Mouse (Mus musculus) midbrain, embryonic 14.5 days (tissue): ENCODE data around the gene Ivd. TPM values are rescaled to one million over a fixed set of nuclear protein-coding genes. Genes with fewer than 3 reads are reported as not detected.

ENCODE experiments used
- ATAC-seq: fragments of 200-750 bp; cut with Nextera tagmentation; 2 replicates; pipeline ENCODE4 v1.8.0; 2017; ENCODE audit warnings: moderate number of reproducible peaks, moderate library complexity; ENCODE audit not compliant: low FRiP score, low TSS enrichment
- DNase-seq: peaks from one replicate; pipeline ENCODE4 v3.0.0-alpha.2; 2015
- H3K27ac ChIP-seq: fragments of 300-500 bp; sonication (generic); replicated peaks from 2 replicates; pipeline ENCODE4 v1.5.1; 2014; ENCODE audit warnings: mild to moderate bottlenecking, low read depth, low read length, moderate library complexity
- H3K27me3 ChIP-seq: fragments of 300-500 bp; sonication (generic); 2 replicates; pipeline ENCODE4 v1.6.1; 2014; ENCODE audit warnings: low read length, control low read depth, mixed read lengths; ENCODE audit not compliant: control insufficient read depth, insufficient read depth
- H3K36me3 ChIP-seq: fragments of 300-500 bp; sonication (generic); 2 replicates; pipeline ENCODE4 v1.6.1; 2014; ENCODE audit warnings: low read length, control low read depth; ENCODE audit not compliant: control insufficient read depth, insufficient read depth
- H3K4me1 ChIP-seq: fragments of 300-500 bp; sonication (generic); 2 replicates; pipeline ENCODE4 v1.6.1; 2014; ENCODE audit warnings: mild to moderate bottlenecking, antibody characterized with exemption, low read length, control low read depth; ENCODE audit not compliant: control insufficient read depth, insufficient read depth
- H3K4me2 ChIP-seq: fragments of 300-500 bp; sonication (generic); 2 replicates; pipeline ENCODE4 v1.6.1; 2014; ENCODE audit warnings: mild to moderate bottlenecking, low read length, moderate library complexity
- H3K4me3 ChIP-seq: fragments of 300-500 bp; sonication (generic); replicated peaks from 2 replicates; pipeline ENCODE4 v1.5.1; 2014; ENCODE audit warnings: low read depth, low read length
- H3K9ac ChIP-seq: fragments of 300-500 bp; sonication (generic); replicated peaks from 2 replicates; pipeline ENCODE4 v1.6.1; 2014; ENCODE audit warnings: mild to moderate bottlenecking, low read length, moderate library complexity
- H3K9me3 ChIP-seq: fragments of 300-500 bp; sonication (generic); 2 replicates; pipeline ENCODE4 v1.6.1; 2016; ENCODE audit warnings: low read length, control low read depth, mixed read lengths; ENCODE audit not compliant: control insufficient read depth
- WGBS: fragments of 180-500 bp; shearing (Covaris S2); extraction: QIAGEN DNeasy Blood & Tissue Kit; methylation state at CpG from one replicate; pipeline ENCODE4 v1.1.7; 2014; 5-methylcytosine and 5-hydroxymethylcytosine counted together
- polyA plus RNA-seq: library from polyadenylated mRNA; unstranded; fragments of >200 nt; fragmentation: Nextera tagmentation; extraction: Ambion mirVana; gene quantifications from 2 replicates; pipeline ENCODE4 v1.2.1, GENCODE M21; 2014

Gene Ivd
- polyA plus RNA-seq, 1 experiment from 2014 or later, result 33.8 TPM

GRCm38 (mm10) chr2:118838330-118838729 lies 23.4 kb upstream of the Ivd start:
- Histone ChIP-seq H3K4me1 (no peaks in the 10 kb centered on the region), H3K36me3 (peaks cover 8% of the 10 kb centered on the region), H3K4me3 (no peak overlapping the region), H3K9ac (no peak overlapping the region), H3K4me2 (no peak overlapping the region), H3K9me3 (no peaks in the 10 kb centered on the region), H3K27ac (no peak overlapping the region), H3K27me3 (no peaks in the 10 kb centered on the region)
- WGBS, result 50% methylated on average over 5 of the region's 5 CpGs
- DNase-seq, result no peak
- ATAC-seq, result no peak

GRCm38 (mm10) chr2:118841186-118841585 lies 20.6 kb upstream of the Ivd start:
- Histone ChIP-seq H3K4me2 (no peak overlapping the region), H3K4me1 (no peaks in the 10 kb centered on the region), H3K27ac (no peak overlapping the region), H3K27me3 (no peaks in the 10 kb centered on the region), H3K36me3 (no peaks in the 10 kb centered on the region), H3K9ac (no peak overlapping the region), H3K4me3 (no peak overlapping the region), H3K9me3 (no peaks in the 10 kb centered on the region)
- no peak for DNase-seq
- ATAC-seq, result no peak
- WGBS, result 76% methylated on average over 5 of the region's 5 CpGs

GRCm38 (mm10) chr2:118841774-118842173 lies 20.0 kb upstream of the Ivd start:
- no peak overlapping the region for H3K27ac ChIP-seq
- H3K4me2 ChIP-seq, result no peak overlapping the region
- no peak overlapping the region for H3K4me3 ChIP-seq
- 89% methylated on average over 4 of the region's 4 CpGs for WGBS
- H3K27me3 ChIP-seq, result no peaks in the 10 kb centered on the region
- DNase-seq (no peak), ATAC-seq (no peak)
- no peaks in the 10 kb centered on the region for H3K4me1 ChIP-seq
- no peaks in the 10 kb centered on the region for H3K9me3 ChIP-seq
- H3K36me3 ChIP-seq, result no peaks in the 10 kb centered on the region
- no peak overlapping the region for H3K9ac ChIP-seq

GRCm38 (mm10) chr2:118844427-118844826 lies 17.3 kb upstream of the Ivd start:
- ATAC-seq (no peak), DNase-seq (no peak)
- H3K27me3 ChIP-seq, result no peaks in the 10 kb centered on the region
- no peak overlapping the region for H3K4me3 ChIP-seq
- H3K4me1 ChIP-seq, result no peaks in the 10 kb centered on the region
- H3K9me3 ChIP-seq, result no peaks in the 10 kb centered on the region
- no peak overlapping the region for H3K4me2 ChIP-seq
- H3K9ac ChIP-seq, result no peak overlapping the region
- H3K36me3 ChIP-seq, result no peaks in the 10 kb centered on the region
- H3K27ac ChIP-seq, result no peak overlapping the region
- WGBS, result 89% methylated on average over 3 of the region's 3 CpGs

GRCm38 (mm10) chr2:118846246-118846645 lies 15.5 kb upstream of the Ivd start:
- ATAC-seq (no peak), DNase-seq (no peak)
- Histone ChIP-seq H3K27me3 (no peaks in the 10 kb centered on the region), H3K4me1 (no peaks in the 10 kb centered on the region), H3K27ac (no peak overlapping the region), H3K4me3 (no peak overlapping the region), H3K9ac (no peak overlapping the region), H3K36me3 (no peaks in the 10 kb centered on the region), H3K4me2 (no peak overlapping the region), H3K9me3 (no peaks in the 10 kb centered on the region)
- 64% methylated on average over 7 of the region's 7 CpGs for WGBS

- H3K4me1 ChIP-seq, result no peaks in the 10 kb centered on the region
- H3K4me3 ChIP-seq, result no peak overlapping the region
- H3K9ac ChIP-seq, result no peak overlapping the region
- H3K36me3 ChIP-seq, result no peaks in the 10 kb centered on the region
- ATAC-seq (no peak), DNase-seq (no peak)
- 31% methylated on average over 3 of the region's 3 CpGs for WGBS
- H3K27ac ChIP-seq, result no peak overlapping the region
- no peaks in the 10 kb centered on the region for H3K27me3 ChIP-seq
- no peak overlapping the region for H3K4me2 ChIP-seq
- H3K9me3 ChIP-seq, result no peaks in the 10 kb centered on the region
Observed at GRCm38 (mm10) chr2:118851756-118852155, 10.0 kb upstream of the Ivd start.

GRCm38 (mm10) chr2:118862340-118862675 lies 554 bp downstream of the Ivd start:
- Histone ChIP-seq H3K27ac (peak overlapping the region; percentile 68; the same call in 1 of the 2 replicates), H3K9ac (peak overlapping the region; percentile 69), H3K4me1 (peaks cover 11% of the 10 kb centered on the region; the same call in 1 of the 2 replicates), H3K27me3 (no peaks in the 10 kb centered on the region), H3K4me2 (peak overlapping the region; percentile 81), H3K36me3 (no peaks in the 10 kb centered on the region), H3K4me3 (peak overlapping the region; percentile 61), H3K9me3 (no peaks in the 10 kb centered on the region)
- 27% methylated on average over 2 of the region's 3 CpGs for WGBS
- DNase-seq (no peak), ATAC-seq (no peak)

- H3K4me2 ChIP-seq, result no peak overlapping the region
- WGBS, result 94% methylated on average over 3 of the region's 3 CpGs
- ATAC-seq, result no peak
Observed at GRCm38 (mm10) chr2:118870601-118871000, 8.8 kb downstream of the Ivd start.

GRCm38 (mm10) chr2:118871032-118871431 lies 9.3 kb downstream of the Ivd start:
- Histone ChIP-seq H3K9me3 (no peaks in the 10 kb centered on the region), H3K27ac (no peak overlapping the region), H3K4me2 (no peak overlapping the region), H3K4me1 (no peaks in the 10 kb centered on the region), H3K27me3 (no peaks in the 10 kb centered on the region), H3K4me3 (no peak overlapping the region), H3K36me3 (peaks cover 29% of the 10 kb centered on the region), H3K9ac (no peak overlapping the region)
- WGBS, result 70% methylated on average over 1 of the region's 1 CpGs
- DNase-seq, result no peak
- no peak for ATAC-seq

More at GRCm38 (mm10) chr2:118870601-118871000, 8.8 kb downstream of the Ivd start:
- no peak overlapping the region for H3K27ac ChIP-seq
- no peak overlapping the region for H3K9ac ChIP-seq
- DNase-seq, result no peak
- H3K4me3 ChIP-seq, result no peak overlapping the region
- H3K4me1 ChIP-seq, result no peaks in the 10 kb centered on the region
- no peaks in the 10 kb centered on the region for H3K9me3 ChIP-seq
- H3K27me3 ChIP-seq, result no peaks in the 10 kb centered on the region
- H3K36me3 ChIP-seq, result peaks cover 29% of the 10 kb centered on the region
